Mouse (Mus musculus) forebrain, embryonic 14.5 days (tissue): ENCODE results near the gene Car2. TPM values are rescaled to one million over a fixed set of nuclear protein-coding genes. Genes with fewer than 3 reads are reported as not detected.

ENCODE experiments used
- ATAC-seq: fragments of 200-750 bp; cut with Nextera tagmentation; 2 replicates; pipeline ENCODE4 v1.8.0; 2017; ENCODE audit warnings: mild to moderate bottlenecking, moderate library complexity
- DNase-seq: peaks from one replicate; pipeline ENCODE4 v3.0.0-alpha.2; 2015; ENCODE audit warnings: low spot score
- H3K27ac ChIP-seq: fragments of 300-500 bp; sonication (generic); 2 replicates; pipeline ENCODE4 v1.5.1; 2014; ENCODE audit warnings: low read depth, mild to moderate bottlenecking, control low read depth, low read length, moderate library complexity
- H3K27me3 ChIP-seq: fragments of 300-500 bp; sonication (generic); replicated peaks from 2 replicates; pipeline ENCODE4 v1.6.1; 2014; ENCODE audit warnings: low read length, control low read depth, mixed read lengths; ENCODE audit not compliant: control insufficient read depth, insufficient read depth
- H3K36me3 ChIP-seq: fragments of 300-500 bp; sonication (generic); 2 replicates; pipeline ENCODE4 v1.6.1; 2014; ENCODE audit warnings: low read length, control low read depth; ENCODE audit not compliant: control insufficient read depth, insufficient read depth
- H3K4me1 ChIP-seq: fragments of 300-500 bp; sonication (generic); 2 replicates; pipeline ENCODE4 v1.6.1; 2014; ENCODE audit warnings: antibody characterized with exemption, low read length, control low read depth; ENCODE audit not compliant: control insufficient read depth, insufficient read depth
- H3K4me2 ChIP-seq: fragments of 300-500 bp; sonication (generic); 2 replicates; pipeline ENCODE4 v1.6.1; 2014; ENCODE audit warnings: mild to moderate bottlenecking, control low read depth, low read length
- H3K4me3 ChIP-seq: fragments of 300-500 bp; sonication (generic); 2 replicates; pipeline ENCODE4 v1.5.1; 2014; ENCODE audit warnings: low read depth, low read length, control low read depth
- H3K9ac ChIP-seq: fragments of 300-500 bp; sonication (generic); 2 replicates; pipeline ENCODE4 v1.6.1; 2014; ENCODE audit warnings: mild to moderate bottlenecking, low read length, control low read depth, moderate library complexity
- H3K9me3 ChIP-seq: fragments of 300-500 bp; sonication (generic); replicated peaks from 2 replicates; pipeline ENCODE4 v1.6.1; 2016; ENCODE audit warnings: low read length, control low read depth, mixed read lengths; ENCODE audit not compliant: control insufficient read depth
- WGBS: fragments of 180-500 bp; shearing (Covaris S2); extraction: QIAGEN DNeasy Blood & Tissue Kit; methylation state at CpG from one replicate; pipeline ENCODE4 v1.1.7; 2014; 5-methylcytosine and 5-hydroxymethylcytosine counted together
- polyA plus RNA-seq: library from polyadenylated mRNA; unstranded; fragments of >200 nt; fragmentation: Nextera tagmentation; extraction: Ambion mirVana; gene quantifications from 2 replicates; pipeline ENCODE4 v1.2.1, GENCODE M21; 2014

Car2 gene
- polyA plus RNA-seq, 1 experiment from 2014 or later, result 22.1 TPM

- H3K27ac ChIP-seq, result no peak overlapping the region
- no peak overlapping the region for H3K4me2 ChIP-seq
- DNase-seq (peak; percentile 88), ATAC-seq (peak; percentile 64)
- H3K4me1 ChIP-seq, result no peaks in the 10 kb centered on the region
- H3K36me3 ChIP-seq, result no peaks in the 10 kb centered on the region
- 51% methylated on average over 8 of the region's 8 CpGs for WGBS
- H3K9me3 ChIP-seq, result no peaks in the 10 kb centered on the region
- H3K27me3 ChIP-seq, result no peaks in the 10 kb centered on the region
- no peak overlapping the region for H3K9ac ChIP-seq
- no peak overlapping the region for H3K4me3 ChIP-seq
Observed at GRCm38 (mm10) chr3:14874402-14875040, 11.6 kb upstream of the Car2 start.

DNA sequence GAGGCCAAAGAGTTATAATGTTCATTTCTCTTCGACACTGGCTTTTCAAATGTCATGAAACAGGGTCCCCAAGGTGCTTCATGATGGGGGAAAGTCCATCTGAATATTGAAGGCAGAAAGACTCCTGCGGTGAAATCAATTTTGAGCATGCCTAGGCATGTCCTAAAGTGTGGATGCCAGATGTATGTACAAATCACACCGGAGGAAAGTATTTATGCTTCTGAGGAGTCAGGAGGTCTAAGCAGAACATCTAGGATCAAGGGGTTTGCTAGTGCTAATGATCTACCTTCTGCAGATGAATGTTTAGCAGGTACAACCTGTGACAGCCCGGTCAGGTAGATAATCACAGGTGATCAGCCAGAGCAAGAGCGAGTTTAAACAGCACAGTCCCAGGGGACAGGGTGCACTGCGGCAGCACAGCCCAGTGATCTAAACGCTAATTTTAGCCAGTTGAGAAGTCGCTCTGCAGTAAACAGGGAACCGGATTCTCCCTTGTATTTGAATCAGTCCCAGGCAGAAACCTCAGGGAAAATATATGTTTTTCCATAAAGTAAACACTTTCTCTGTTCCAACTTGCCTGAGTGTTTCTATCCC lies 9.7 kb upstream of the Car2 start:
- H3K36me3 ChIP-seq, result no peaks in the 10 kb centered on the region
- no peak overlapping the region for H3K9ac ChIP-seq
- no peaks in the 10 kb centered on the region for H3K9me3 ChIP-seq
- no peaks in the 10 kb centered on the region for H3K4me1 ChIP-seq
- H3K4me2 ChIP-seq, result no peak overlapping the region
- no peak overlapping the region for H3K4me3 ChIP-seq
- DNase-seq (no peak), ATAC-seq (no peak)
- H3K27me3 ChIP-seq, result no peaks in the 10 kb centered on the region
- WGBS, result 82% methylated on average over 9 of the region's 9 CpGs
- H3K27ac ChIP-seq, result no peak overlapping the region

- Histone ChIP-seq H3K4me3 (no peak overlapping the region), H3K9me3 (no peaks in the 10 kb centered on the region), H3K9ac (no peak overlapping the region), H3K4me2 (no peak overlapping the region), H3K27me3 (no peaks in the 10 kb centered on the region), H3K27ac (no peak overlapping the region), H3K36me3 (no peaks in the 10 kb centered on the region), H3K4me1 (no peaks in the 10 kb centered on the region)
- WGBS, result 91% methylated on average over 7 of the region's 7 CpGs
- ATAC-seq (no peak), DNase-seq (no peak)
Observed at GRCm38 (mm10) chr3:14877251-14877909, 8.7 kb upstream of the Car2 start.

DNA sequence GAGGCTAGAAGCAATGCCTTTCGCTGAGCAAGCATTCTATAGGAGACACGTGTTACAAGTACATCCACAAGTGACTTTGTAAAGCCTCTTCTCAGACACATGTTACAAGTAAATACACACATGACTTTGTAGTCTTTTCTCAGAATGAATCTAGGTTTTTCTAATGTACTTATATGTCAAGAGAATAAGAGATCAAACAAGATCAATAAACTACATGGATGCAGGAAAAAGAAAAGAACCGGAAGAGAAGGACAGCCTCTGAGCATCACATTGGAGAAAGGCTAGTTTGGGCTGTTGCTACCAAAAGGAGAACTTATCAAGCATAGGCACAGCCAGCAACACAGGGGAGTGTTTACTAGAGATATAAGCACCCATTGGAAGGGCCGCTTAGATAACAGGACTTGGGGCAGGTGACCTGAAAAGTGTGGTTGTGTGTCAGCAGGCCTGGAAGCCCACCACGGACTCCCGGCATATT lies 7.3 kb upstream of the Car2 start:
- Histone ChIP-seq H3K27ac (no peak overlapping the region), H3K4me2 (no peak overlapping the region), H3K4me1 (no peaks in the 10 kb centered on the region), H3K4me3 (no peak overlapping the region), H3K9me3 (no peaks in the 10 kb centered on the region), H3K27me3 (no peaks in the 10 kb centered on the region), H3K36me3 (no peaks in the 10 kb centered on the region), H3K9ac (no peak overlapping the region)
- WGBS, result 73% methylated on average over 6 of the region's 6 CpGs
- ATAC-seq, result no peak
- DNase-seq, result no peak

GRCm38 (mm10) chr3:14879293-14879692 lies 6.8 kb upstream of the Car2 start:
- no peaks in the 10 kb centered on the region for H3K9me3 ChIP-seq
- no peak overlapping the region for H3K27ac ChIP-seq
- no peak overlapping the region for H3K9ac ChIP-seq
- DNase-seq, result no peak
- H3K36me3 ChIP-seq, result no peaks in the 10 kb centered on the region
- H3K27me3 ChIP-seq, result no peaks in the 10 kb centered on the region
- no peaks in the 10 kb centered on the region for H3K4me1 ChIP-seq
- WGBS, result 90% methylated on average over 3 of the region's 3 CpGs
- H3K4me2 ChIP-seq, result no peak overlapping the region
- no peak for ATAC-seq
- H3K4me3 ChIP-seq, result no peak overlapping the region

DNA sequence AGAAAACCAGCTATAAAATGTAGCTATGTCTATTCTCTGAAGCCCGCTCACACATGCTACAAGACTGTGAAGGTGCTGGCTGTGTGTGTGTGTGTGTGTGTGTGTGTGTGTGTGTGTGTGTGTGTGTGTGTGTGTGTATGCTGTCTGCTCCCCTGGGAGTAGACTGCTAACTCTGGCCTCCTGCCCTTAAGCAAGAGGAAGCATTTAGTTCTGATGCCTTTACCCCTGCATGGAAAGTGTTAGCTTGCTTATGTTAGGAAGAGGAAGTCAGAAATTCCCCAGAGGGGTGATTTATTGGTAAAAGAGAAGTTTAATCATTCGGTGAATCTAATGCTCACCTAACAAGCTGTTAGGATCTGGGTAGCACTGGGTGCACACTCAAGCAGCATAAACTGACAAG lies 5.8 kb upstream of the Car2 start:
- DNase-seq (no peak), ATAC-seq (no peak)
- Histone ChIP-seq H3K9me3 (no peaks in the 10 kb centered on the region), H3K4me1 (no peaks in the 10 kb centered on the region), H3K27ac (no peak overlapping the region), H3K27me3 (no peaks in the 10 kb centered on the region), H3K9ac (no peak overlapping the region), H3K4me3 (no peak overlapping the region), H3K4me2 (no peak overlapping the region), H3K36me3 (no peaks in the 10 kb centered on the region)
- 88% methylated on average over 2 of the region's 2 CpGs for WGBS

GRCm38 (mm10) chr3:14882005-14882404 lies 4.1 kb upstream of the Car2 start:
- no peak overlapping the region for H3K4me3 ChIP-seq
- no peaks in the 10 kb centered on the region for H3K36me3 ChIP-seq
- DNase-seq (no peak), ATAC-seq (no peak)
- no peak overlapping the region for H3K27ac ChIP-seq
- H3K4me1 ChIP-seq, result no peaks in the 10 kb centered on the region
- no peaks in the 10 kb centered on the region for H3K9me3 ChIP-seq
- 0 out of 2 replicates have a peak, but pooled peaks cover 1% of the 10 kb centered on the region for H3K27me3 ChIP-seq
- no peak overlapping the region for H3K4me2 ChIP-seq
- H3K9ac ChIP-seq, result no peak overlapping the region

DNA sequence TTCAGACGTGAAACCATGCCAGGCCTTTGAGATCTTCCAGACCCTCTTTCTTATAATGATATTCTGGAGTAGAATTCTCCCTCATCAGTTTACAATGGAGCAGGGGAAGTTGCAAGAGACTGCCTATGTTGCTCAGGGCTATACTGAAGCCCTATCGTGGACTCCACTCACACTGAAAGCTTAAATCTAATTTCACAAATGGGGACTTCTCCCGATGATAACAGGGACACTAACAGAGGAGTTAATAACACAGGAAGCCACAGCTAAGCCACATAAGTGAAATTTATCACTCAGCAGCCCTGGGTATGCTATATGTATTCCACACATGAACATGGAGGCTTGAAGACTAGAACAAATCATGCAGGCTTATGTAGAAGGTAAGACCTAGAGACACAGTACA lies 3.3 kb upstream of the Car2 start:
- no peak for DNase-seq
- Histone ChIP-seq H3K4me2 (no peak overlapping the region), H3K36me3 (no peaks in the 10 kb centered on the region), H3K27ac (no peak overlapping the region), H3K9me3 (no peaks in the 10 kb centered on the region), H3K4me3 (no peak overlapping the region), H3K4me1 (no peaks in the 10 kb centered on the region), H3K9ac (no peak overlapping the region), H3K27me3 (0 out of 2 replicates have a peak, but pooled peaks cover 4% of the 10 kb centered on the region)
- no peak for ATAC-seq
- WGBS, result 72% methylated on average over 3 of the region's 3 CpGs

DNA sequence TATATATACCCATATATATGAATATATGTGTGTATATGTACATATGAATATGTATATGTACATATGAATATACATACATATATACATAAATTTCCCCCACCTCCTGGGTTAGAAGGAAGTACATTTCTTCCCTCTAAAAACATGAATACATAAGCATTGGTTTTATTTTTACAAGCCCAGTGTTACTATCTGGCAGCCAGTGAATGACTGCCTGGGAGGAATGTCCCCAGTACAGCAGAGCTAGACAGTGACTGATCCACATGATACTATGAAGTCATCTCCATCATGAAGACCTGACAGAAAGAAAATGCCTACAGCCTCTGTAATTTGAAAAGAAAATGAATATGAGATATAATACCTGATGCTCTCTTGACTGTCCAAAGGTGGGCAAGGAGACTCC lies 1.2 kb upstream of the Car2 start:
- Histone ChIP-seq H3K4me2 (no peak overlapping the region), H3K4me3 (no peak overlapping the region), H3K9ac (no peak overlapping the region), H3K27ac (no peak overlapping the region), H3K9me3 (no peaks in the 10 kb centered on the region), H3K36me3 (no peaks in the 10 kb centered on the region), H3K27me3 (0 out of 2 replicates have a peak, but pooled peaks cover 4% of the 10 kb centered on the region), H3K4me1 (no peaks in the 10 kb centered on the region)
- no peak for ATAC-seq
- DNase-seq, result no peak
